Mouse (Mus musculus) forelimb bud, embryonic 11.5 days (tissue): ENCODE results near the gene Ly6g6c.

Experiments
- DNase-seq: peaks from one replicate; pipeline ENCODE4 v3.0.0-alpha.2; 2012; ENCODE audit warnings: low read depth, low spot score

The Ly6g6c gene

GRCm38 (mm10) chr17:35108097-35108496 lies 42.9 kb downstream of the Ly6g6c start, which contains the start of gene Ly6g5c:
Gene Ly6g5c (plus strand): TSS chr17:35108279.
- no peak for DNase-seq

- no peak for DNase-seq
Observed at GRCm38 (mm10) chr17:35111774-35112173, 46.6 kb downstream of the Ly6g6c start.

- DNase-seq, result no peak
Observed at GRCm38 (mm10) chr17:35115046-35116019, 50.1 kb downstream of the Ly6g6c start, which contains the start of gene Ly6g5b. Gene Ly6g5b (minus strand): TSS chr17:35115428.
